ENCODE assay signal across 17 mouse cellular contexts in the genomic region with DNA sequence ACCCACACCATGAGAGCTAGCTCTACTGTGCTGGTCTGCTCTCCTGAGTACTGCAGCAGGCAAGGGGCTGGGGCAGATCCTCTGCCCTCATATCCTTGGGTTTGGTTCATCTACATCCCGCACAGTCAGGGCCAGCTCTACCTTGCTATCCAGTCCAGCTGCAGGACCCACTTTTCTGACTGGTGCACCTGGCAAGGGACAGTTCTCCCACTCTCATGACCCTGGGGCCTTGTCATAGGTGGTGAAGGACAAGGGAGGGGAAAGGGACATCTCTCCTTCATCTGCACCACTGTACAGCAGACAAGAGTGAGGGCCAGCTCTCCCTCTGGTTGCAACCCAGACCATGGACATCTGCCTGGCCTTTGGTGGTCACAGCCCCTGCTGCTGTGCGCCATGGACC.
"Had no signal": no experiment of that assay in that cellular context is flagged by ENCODE, and none has a peak within 500 bp of the region (broad histone marks: within the 10 kb centered on the region; RNA-seq: fewer than 3 reads in every experiment).

No protein-coding gene starts in this region.

- H3K36me3 ChIP-seq: limb, embryonic 10.5 days; limb, embryonic 13.5 days; liver, embryonic 12.5 days; liver, embryonic 15.5 days; lung, embryonic 15.5 days; neural tube, embryonic 13.5 days had no signal

- H3K4me1 ChIP-seq: limb, embryonic 13.5 days; liver, embryonic 12.5 days; liver, embryonic 15.5 days; lung, embryonic 15.5 days; neural tube, embryonic 13.5 days had no signal

- H3K9me3 ChIP-seq: limb, embryonic 10.5 days; limb, embryonic 13.5 days; liver, embryonic 12.5 days; liver, embryonic 15.5 days; lung, embryonic 15.5 days; neural tube, embryonic 13.5 days had no signal

- DNase-seq: kidney, adult 2 months; kidney, postnatal 25 days; layer of hippocampus, adult 9-11 months; liver; lung, adult 18-20 months; lung, postnatal 10 days; lung, postnatal 36 days; thymus, postnatal 25 days had no signal

- ATAC-seq: intestine, postnatal 0 days; liver, embryonic 12.5 days had no signal

- H3K27me3 ChIP-seq: limb, embryonic 13.5 days; liver, embryonic 12.5 days; liver, embryonic 15.5 days; lung, embryonic 15.5 days; neural tube, embryonic 13.5 days had no signal

- H3K4me2 ChIP-seq: limb, embryonic 13.5 days; liver, embryonic 12.5 days; liver, embryonic 15.5 days; lung, embryonic 15.5 days; neural tube, embryonic 13.5 days had no signal

- H3K27ac ChIP-seq: kidney, postnatal 0 days; layer of hippocampus, adult 2 months; limb, embryonic 10.5 days; limb, embryonic 13.5 days; liver, embryonic 12.5 days; liver, embryonic 15.5 days; lung, embryonic 15.5 days; neural tube, embryonic 13.5 days had no signal

- H3K4me3 ChIP-seq: layer of hippocampus, adult 2 months; limb, embryonic 10.5 days; limb, embryonic 13.5 days; liver, embryonic 12.5 days; liver, embryonic 15.5 days; lung, embryonic 15.5 days; neural tube, embryonic 13.5 days had no signal

- H3K9ac ChIP-seq: limb, embryonic 13.5 days; liver, embryonic 12.5 days; liver, embryonic 15.5 days; lung, embryonic 15.5 days; neural tube, embryonic 13.5 days had no signal
